Mouse (Mus musculus) T-helper 2 cell (primary cell): Measurements from ENCODE around the gene Cxcl13.
"Not testable (repeated sequence)": the region's sequence is repeated elsewhere in the genome, so short reads cannot be mapped to it uniquely, and the experiment has no call there.

Experiments
- in situ Hi-C: fragments of 300-600 bp; cut with MboI, MseI; formaldehyde crosslinking; loops from one replicate; pipeline ENCODE4 v1.15.1; 2025; ENCODE audit warnings: high pct_unique_total_duplicates

The Cxcl13 gene

GRCm38 (mm10) chr5:95956651-95957050, at the start of gene Cxcl13:
Gene Cxcl13 (plus strand): TSS chr5:95956951.
- in situ Hi-C loops: no loop called here

DNA sequence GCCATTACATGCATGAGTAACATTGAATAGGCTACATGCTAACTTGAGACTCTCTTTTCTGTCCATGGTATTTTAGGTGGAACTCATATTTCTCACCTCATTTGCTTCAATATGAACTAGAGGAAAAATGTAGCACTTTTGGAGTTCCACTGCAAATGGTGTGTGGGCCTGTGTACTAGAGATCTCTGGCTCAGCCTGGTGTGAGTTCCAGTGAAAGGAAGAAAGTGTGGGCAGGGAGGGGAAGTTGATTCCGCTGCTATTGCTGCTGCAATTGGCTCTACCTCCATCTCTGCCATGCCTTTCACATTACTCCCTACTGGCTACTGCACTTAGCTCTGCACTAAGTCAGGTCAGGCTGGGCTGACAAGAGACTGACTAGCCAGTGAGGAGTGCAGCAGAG, 45.7 kb upstream of the Cxcl13 start:
- in situ Hi-C loops: no loop called here

DNA sequence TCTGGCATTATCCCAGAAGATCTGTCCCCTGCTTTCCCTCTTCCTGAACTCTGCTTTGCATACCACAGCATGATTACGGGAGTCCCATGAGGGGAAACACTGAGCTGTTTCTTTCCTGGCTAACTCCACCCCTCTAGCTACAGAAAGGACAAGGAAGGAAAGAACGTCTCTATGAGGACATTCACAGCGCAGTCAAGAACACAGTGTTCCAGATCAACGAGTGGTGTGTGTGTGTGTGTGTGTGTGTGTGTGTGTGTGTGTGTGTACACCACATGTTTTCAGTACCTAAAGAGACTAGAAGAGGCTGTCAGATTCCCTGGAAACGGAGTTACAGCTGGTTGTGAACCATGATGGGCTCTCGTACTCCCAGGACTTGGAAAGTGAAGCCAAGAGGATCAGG, 38.3 kb upstream of the Cxcl13 start:
- in situ Hi-C loops: no loop called here

DNA sequence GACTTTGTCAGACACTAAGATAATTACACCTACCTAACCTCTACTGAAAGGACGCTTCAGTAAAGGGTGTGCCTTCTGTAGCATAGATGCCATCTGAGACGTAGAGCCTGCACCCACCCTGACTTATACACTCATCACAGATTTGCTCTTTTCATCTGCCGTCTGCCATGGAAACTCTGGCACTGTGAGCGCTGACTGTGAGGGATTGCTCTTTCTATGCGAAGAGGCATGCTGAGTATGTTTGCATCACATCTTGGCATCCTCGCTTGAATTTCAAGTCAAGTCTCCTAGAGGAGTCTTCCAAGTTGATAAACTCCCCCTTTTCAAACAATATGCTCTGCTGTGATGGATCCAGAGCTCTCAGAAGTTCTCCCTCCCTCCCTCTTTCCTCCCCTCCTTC, 32.7 kb upstream of the Cxcl13 start:
- in situ Hi-C loops: no loop called here

DNA sequence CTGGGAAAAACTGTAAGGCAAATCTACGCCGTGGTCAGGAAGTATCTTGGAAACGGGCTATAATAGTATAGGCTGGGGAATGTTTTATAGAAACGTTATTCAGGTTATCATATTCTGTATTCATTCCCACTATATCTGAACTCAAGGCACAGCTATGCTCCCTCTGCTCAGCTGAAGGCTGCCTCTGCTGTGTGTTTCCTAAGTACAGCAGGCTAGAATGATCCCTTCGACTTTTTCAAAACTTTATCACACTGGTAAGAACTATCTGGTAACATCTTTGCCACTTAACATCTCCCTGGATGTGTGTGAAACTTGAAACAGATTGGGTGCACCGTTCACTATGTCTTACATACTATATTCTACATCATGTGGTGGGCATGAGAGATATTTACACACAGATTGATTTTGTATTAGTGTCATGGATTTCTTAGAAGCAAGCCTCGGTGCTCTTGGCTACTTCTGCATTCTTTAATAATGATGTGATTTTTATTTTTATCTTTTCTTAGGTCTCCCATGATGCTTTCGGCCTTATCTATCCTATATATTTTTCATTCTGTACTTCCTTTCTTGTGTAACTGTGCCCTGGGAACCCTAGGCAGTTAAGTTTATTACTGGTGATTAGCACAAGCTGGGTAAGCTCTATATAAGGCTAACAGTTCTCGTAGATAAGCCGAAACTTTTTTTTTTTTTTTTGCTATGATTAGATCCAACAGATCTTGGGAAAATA, 31.4 kb upstream of the Cxcl13 start:
- in situ Hi-C loops: no loop called here

GRCm38 (mm10) chr5:95925931-95926263, 30.9 kb upstream of the Cxcl13 start:
- in situ Hi-C loops: no loop called here

DNA sequence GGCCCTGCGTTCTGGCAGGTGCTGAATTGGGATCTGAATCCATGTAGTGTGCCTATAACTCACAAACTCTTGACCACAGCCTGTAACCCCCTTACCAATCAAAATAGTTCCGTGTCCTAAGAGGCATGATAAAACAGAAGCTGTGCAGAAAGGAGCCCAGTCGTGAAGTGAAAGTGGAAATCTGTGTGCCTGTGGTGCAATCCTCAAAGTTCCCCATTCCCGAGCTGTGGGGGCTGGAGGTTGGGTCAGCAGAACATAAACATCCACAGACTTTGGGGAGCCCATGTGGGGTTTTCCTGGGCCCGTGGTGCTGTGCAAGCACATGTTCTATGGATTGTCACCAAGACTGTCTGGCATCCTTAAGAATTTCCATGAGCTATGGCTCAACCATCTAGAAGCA, 21.7 kb upstream of the Cxcl13 start:
- in situ Hi-C loops: no loop called here

DNA sequence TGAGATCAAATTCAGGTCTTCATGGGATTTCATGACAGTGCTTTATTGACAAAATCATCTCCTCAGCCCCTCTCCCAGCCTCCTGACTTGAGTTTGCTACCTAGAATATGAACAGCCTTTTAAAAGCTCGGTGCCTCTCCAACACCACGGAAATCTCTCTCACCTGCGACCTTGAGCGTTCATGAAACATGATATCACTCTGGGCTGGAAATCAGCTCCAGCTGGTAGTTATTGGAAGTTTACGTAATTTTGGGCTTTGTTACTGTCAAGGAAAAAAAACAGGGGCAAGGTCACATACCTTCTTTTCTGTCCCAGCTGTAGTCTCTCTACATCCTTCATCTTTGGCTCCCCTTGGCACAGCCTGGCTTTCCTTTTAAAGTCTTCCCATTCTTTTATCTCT, 20.7 kb upstream of the Cxcl13 start:
- in situ Hi-C loops: no loop called here

DNA sequence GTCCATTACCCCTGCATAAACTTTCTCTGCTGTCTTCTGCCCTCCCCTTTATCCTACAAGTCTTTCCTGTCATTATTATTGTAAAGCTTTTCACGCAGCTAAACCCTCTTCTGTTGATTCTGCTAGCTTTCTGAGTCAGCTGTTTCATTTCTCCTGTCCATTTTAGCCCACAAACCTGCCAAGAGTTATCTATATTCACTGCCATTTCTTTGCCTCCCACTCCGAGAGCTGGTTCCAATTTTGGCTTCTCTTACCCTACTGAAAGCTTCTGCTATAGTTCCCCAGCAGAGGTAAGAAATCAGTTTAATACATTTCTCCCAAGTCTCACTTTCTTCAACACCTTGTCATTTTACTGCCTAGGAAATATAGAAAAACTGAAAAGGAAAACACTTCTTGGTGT, 19.6 kb upstream of the Cxcl13 start:
- in situ Hi-C loops: no loop called here

- in situ Hi-C loops: no loop called here
Measured at GRCm38 (mm10) chr5:95938044-95938625, 18.6 kb upstream of the Cxcl13 start.

- in situ Hi-C loops: no loop called here
Measured at GRCm38 (mm10) chr5:95940682-95941221, 16.0 kb upstream of the Cxcl13 start.

DNA sequence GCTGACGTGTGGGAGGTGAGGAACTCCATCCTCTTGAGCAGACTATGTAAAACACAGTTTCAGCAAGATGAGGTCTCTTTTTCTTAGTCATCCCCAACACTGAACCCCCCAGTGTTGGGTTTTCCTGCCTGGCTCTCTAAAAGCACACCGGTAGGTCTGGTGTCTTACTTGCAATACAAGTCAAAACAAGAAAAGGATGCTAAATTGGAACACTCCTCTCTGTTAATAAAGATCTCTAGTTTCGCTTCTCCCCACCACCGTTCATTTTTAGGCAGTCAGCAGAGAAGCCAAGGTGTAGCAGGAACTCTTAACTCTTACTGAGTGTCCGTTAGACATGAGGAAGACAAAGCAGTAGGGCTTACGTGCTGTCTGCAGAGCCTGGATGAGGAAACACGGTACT, 15.2 kb upstream of the Cxcl13 start:
- in situ Hi-C loops: no loop called here

- in situ Hi-C loops: no loop called here
Measured at GRCm38 (mm10) chr5:95945120-95945519, 11.6 kb upstream of the Cxcl13 start.

- in situ Hi-C loops: no loop called here
Measured at GRCm38 (mm10) chr5:95946344-95946743, 10.4 kb upstream of the Cxcl13 start.

GRCm38 (mm10) chr5:95948641-95949040, 8.1 kb upstream of the Cxcl13 start:
- in situ Hi-C loops: no loop called here

GRCm38 (mm10) chr5:95949946-95950701, 6.6 kb upstream of the Cxcl13 start:
- in situ Hi-C loops: no loop called here

DNA sequence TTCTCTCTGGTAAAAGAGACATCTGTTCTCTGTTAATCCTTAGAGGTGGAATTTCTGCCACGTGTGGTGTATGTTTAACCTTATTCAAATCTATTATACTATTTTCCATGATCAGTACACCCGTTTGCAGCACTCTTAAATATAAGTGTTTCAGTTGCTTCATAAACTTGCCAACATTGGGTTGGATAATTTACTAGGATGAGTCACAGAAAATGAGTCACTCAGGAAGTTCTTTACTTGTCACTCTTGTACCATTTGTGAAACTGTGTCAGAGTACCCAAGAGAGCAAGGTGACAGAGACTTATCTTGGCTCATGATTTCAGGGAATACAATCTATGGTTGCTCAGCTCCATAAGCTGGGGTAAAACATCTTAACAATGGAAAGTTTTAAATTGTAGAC, 8.2 kb downstream of the Cxcl13 start:
- in situ Hi-C loops: no loop called here

GRCm38 (mm10) chr5:95966621-95967020, 9.9 kb downstream of the Cxcl13 start:
- in situ Hi-C loops: no loop called here

DNA sequence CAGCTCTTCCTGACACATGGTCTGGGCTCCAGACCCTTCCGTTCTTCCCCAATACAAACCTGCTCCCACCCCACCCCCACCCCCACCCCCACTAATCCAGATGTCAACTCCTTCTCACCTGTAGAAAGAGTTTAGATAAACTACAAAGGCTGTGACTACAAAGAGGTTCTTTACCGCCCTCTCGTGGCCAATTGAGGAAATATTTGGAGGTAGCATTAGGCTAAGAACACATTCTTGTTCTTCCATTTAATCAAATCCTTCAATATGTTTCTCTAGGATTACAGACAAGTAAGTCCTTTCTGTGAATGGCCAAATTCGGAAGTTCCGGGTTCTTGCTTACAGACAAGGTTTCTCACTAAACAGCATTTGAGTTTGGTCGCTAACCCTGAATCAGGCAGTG, 14.1 kb downstream of the Cxcl13 start:
- in situ Hi-C loops: no loop called here

- in situ Hi-C loops: no loop called here
Measured at GRCm38 (mm10) chr5:95972208-95972607, 15.5 kb downstream of the Cxcl13 start.

- in situ Hi-C loops: not testable (repeated sequence)
Measured at GRCm38 (mm10) chr5:95973806-95974205, 17.1 kb downstream of the Cxcl13 start.

- in situ Hi-C loops: no loop called here
Measured at GRCm38 (mm10) chr5:95976299-95976698, 19.5 kb downstream of the Cxcl13 start.
